Mouse (Mus musculus) embryo, embryonic 9.5 days (tissue): Measurements from ENCODE around the gene Krt222.
"Not testable (repeated sequence)": the region's sequence is repeated elsewhere in the genome, so short reads cannot be mapped to it uniquely, and the experiment has no call there.

Experiments used
- DNase-seq: peaks from one replicate; pipeline ENCODE4 v3.0.0-alpha.2; 2017; ENCODE audit errors: extremely low spot score

The Krt222 gene

GRCm38 (mm10) chr11:99243820-99244374 is at the start of gene Krt222:
Krt222 (minus strand) TSS chr11:99244085.
- peak; percentile 34 for DNase-seq

GRCm38 (mm10) chr11:99292846-99293245 is 49.0 kb upstream of the Krt222 start:
- peak; percentile 36 for DNase-seq

- no peak for DNase-seq
Measured at GRCm38 (mm10) chr11:99284833-99285312, 41.0 kb upstream of the Krt222 start, which contains the start of gene Krt24. Krt24 (minus strand) TSS chr11:99285262.

GRCm38 (mm10) chr11:99284011-99284410 is 40.1 kb upstream of the Krt222 start:
- DNase-seq, result no peak

GRCm38 (mm10) chr11:99283334-99283733 is 39.4 kb upstream of the Krt222 start:
- DNase-seq, result no peak

GRCm38 (mm10) chr11:99281116-99281515 is 37.2 kb upstream of the Krt222 start:
- DNase-seq, result no peak

- no peak for DNase-seq
Measured at GRCm38 (mm10) chr11:99279986-99280385, 36.1 kb upstream of the Krt222 start.

- DNase-seq, result no peak
Measured at GRCm38 (mm10) chr11:99276786-99277185, 32.9 kb upstream of the Krt222 start.

- no peak for DNase-seq
Measured at GRCm38 (mm10) chr11:99275624-99276023, 31.7 kb upstream of the Krt222 start.

GRCm38 (mm10) chr11:99272721-99273120 is 28.8 kb upstream of the Krt222 start:
- DNase-seq, result no peak

GRCm38 (mm10) chr11:99269192-99269591 is 25.3 kb upstream of the Krt222 start:
- DNase-seq, result no peak

- DNase-seq, result no peak
Measured at GRCm38 (mm10) chr11:99265796-99266195, 21.9 kb upstream of the Krt222 start.

GRCm38 (mm10) chr11:99265220-99265619 is 21.3 kb upstream of the Krt222 start:
- no peak for DNase-seq

- no peak for DNase-seq
Measured at GRCm38 (mm10) chr11:99256213-99256612, 12.3 kb upstream of the Krt222 start.

GRCm38 (mm10) chr11:99255316-99255715 is 11.4 kb upstream of the Krt222 start:
- no peak for DNase-seq

- no peak for DNase-seq
Measured at GRCm38 (mm10) chr11:99253893-99254292, 10.0 kb upstream of the Krt222 start.

GRCm38 (mm10) chr11:99252671-99253070 is 8.8 kb upstream of the Krt222 start:
- DNase-seq, result no peak

- no peak for DNase-seq
Measured at GRCm38 (mm10) chr11:99250666-99251065, 6.8 kb upstream of the Krt222 start.

- no peak for DNase-seq
Measured at GRCm38 (mm10) chr11:99250241-99250640, 6.4 kb upstream of the Krt222 start.

GRCm38 (mm10) chr11:99249115-99249514 is 5.2 kb upstream of the Krt222 start:
- peak; percentile 15 for DNase-seq

- no peak for DNase-seq
Measured at GRCm38 (mm10) chr11:99247916-99248315, 4.0 kb upstream of the Krt222 start.

- DNase-seq, result not testable (repeated sequence)
Measured at GRCm38 (mm10) chr11:99244519-99244918, 634 bp upstream of the Krt222 start.

GRCm38 (mm10) chr11:99243200-99243819 is 575 bp downstream of the Krt222 start:
- no peak for DNase-seq

GRCm38 (mm10) chr11:99242056-99242455 is 1.8 kb downstream of the Krt222 start:
- DNase-seq, result no peak
